Mouse (Mus musculus) testis, adult 2 months (tissue): ENCODE data around the gene Wfikkn1. TPM values are rescaled to one million over a fixed set of nuclear protein-coding genes. Genes with fewer than 3 reads are reported as not detected.

ENCODE experiments used
- H3K27ac ChIP-seq: fragments of 200-500 bp; 2 replicates; pipeline ENCODE4 v1.5.1; 2012; ENCODE audit warnings: low read depth, low read length; ENCODE audit not compliant: control insufficient read depth, insufficient read depth
- H3K27me3 ChIP-seq: fragments of 200-500 bp; 2 replicates; pipeline ENCODE4 v1.6.1; 2012; ENCODE audit warnings: mild to moderate bottlenecking, low read length, moderate library complexity; ENCODE audit not compliant: control insufficient read depth, insufficient read depth
- H3K36me3 ChIP-seq: fragments of 200-500 bp; 2 replicates; pipeline ENCODE4 v1.6.1; 2012; ENCODE audit warnings: mild to moderate bottlenecking, low read length; ENCODE audit not compliant: control insufficient read depth, insufficient read depth
- H3K4me1 ChIP-seq: fragments of 200-500 bp; 2 replicates; pipeline ENCODE4 v1.6.1; 2012; ENCODE audit warnings: low read length; ENCODE audit not compliant: control insufficient read depth, insufficient read depth
- H3K4me3 ChIP-seq: fragments of 200-500 bp; 2 replicates; pipeline ENCODE4 v1.5.1; 2012; ENCODE audit warnings: low read depth, mild to moderate bottlenecking, low read length, moderate library complexity, mixed read lengths; ENCODE audit not compliant: control insufficient read depth
- CTCF ChIP-seq: fragments of 200-500 bp; IDR thresholded peaks from 2 replicates; pipeline ENCODE4 v1.5.1; 2012; ENCODE audit warnings: low read depth, mild to moderate bottlenecking, inconsistent platforms, low read length, moderate library complexity; ENCODE audit not compliant: control insufficient read depth, insufficient read depth, insufficient replicate concordance
- POLR2A ChIP-seq: fragments of 200-500 bp; IDR thresholded peaks from 2 replicates; pipeline ENCODE4 v1.6.1; 2012; ENCODE audit warnings: low read depth, mild to moderate bottlenecking, inconsistent platforms, low read length, moderate library complexity; ENCODE audit not compliant: control insufficient read depth
- polyA plus RNA-seq: library from polyadenylated mRNA; depleted of rRNA; stranded (reverse); fragments of >200 nt; gene quantifications from 2 replicates; pipeline ENCODE4 v1.2.3, GENCODE M21; 2012

Gene Wfikkn1
- polyA plus RNA-seq, 1 experiment = 0.98 TPM

DNA sequence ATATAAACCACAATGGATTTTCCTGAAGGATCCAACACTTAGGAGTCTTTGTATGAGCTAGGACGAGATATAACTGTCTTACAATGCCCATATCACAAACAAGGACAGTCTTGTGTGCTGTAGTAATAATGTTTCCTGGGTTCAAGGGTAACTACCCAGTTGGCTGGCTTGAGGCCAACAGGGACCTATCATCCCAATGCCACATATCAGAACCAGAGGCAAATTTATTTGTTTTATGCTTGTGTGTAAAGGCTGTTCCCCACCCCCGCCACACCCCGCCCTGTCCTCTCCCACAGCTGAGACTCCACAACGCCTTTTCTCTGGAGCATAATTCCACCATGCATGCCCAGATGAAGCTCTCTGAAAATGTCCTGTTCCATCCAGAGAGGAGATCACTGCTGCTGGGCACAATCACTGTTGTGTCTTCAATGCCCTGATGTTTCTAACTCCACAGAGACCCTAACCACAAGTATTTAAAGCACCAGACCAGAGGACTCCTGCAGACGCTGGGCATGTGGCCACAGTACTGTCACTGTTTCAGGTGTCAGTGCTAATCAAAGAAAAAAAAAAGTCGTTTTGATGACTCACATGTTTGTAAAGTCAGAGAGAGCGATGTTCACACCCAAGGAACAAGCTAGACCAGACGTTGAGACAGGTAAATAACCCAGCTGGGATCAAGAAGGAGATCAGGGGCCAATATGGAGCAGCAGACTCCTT lies 36.4 kb upstream of the Wfikkn1 start:
- Histone ChIP-seq H3K27me3 (no peaks in the 10 kb centered on the region), H3K4me3 (no peak overlapping the region), H3K36me3 (no peaks in the 10 kb centered on the region; the same call in 1 of the 2 replicates), H3K27ac (peak overlapping the region; percentile 41; the same call in 1 of the 2 replicates), H3K4me1 (peaks cover 9% of the 10 kb centered on the region)
- TF ChIP-seq CTCF (no peak), POLR2A (no peak)

DNA sequence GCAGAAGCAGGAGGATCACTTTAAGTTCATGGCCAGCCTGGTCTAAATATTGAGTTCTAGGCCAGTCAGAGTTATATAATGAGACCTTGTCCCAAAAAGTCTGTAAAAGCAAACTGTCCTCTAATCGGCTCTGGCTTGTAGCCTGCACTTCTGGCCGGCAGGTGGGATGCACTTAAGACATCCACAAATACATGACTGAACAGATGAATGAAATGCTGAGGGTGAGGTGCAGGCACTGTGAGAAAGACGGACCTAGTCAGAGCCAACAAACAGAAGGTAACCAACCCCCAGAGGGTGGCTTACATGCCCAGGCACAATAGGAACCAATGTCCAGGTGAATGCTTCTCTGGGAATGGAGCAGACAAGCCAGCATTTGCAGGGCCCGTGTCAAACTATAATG lies 33.6 kb upstream of the Wfikkn1 start:
- Histone ChIP-seq H3K36me3 (no peaks in the 10 kb centered on the region; the same call in 1 of the 2 replicates), H3K27ac (peak overlapping the region; percentile 43)
- no peak for TF ChIP-seq CTCF
- TF ChIP-seq POLR2A = no peak

GRCm38 (mm10) chr17:25913877-25914275 lies 33.2 kb upstream of the Wfikkn1 start:
- no peak overlapping the region for H3K27ac ChIP-seq

More for the DNA sequence above, 33.6 kb upstream of the Wfikkn1 start:
- H3K4me3 ChIP-seq = no peak overlapping the region
- peaks cover 9% of the 10 kb centered on the region for H3K4me1 ChIP-seq
- H3K27me3 ChIP-seq = no peaks in the 10 kb centered on the region

GRCm38 (mm10) chr17:25913186-25913876 lies 32.7 kb upstream of the Wfikkn1 start:
- Histone ChIP-seq H3K27ac (no peak overlapping the region), H3K4me1 (peaks cover 3% of the 10 kb centered on the region), H3K36me3 (no peaks in the 10 kb centered on the region; the same call in 1 of the 2 replicates), H3K4me3 (no peak overlapping the region), H3K27me3 (no peaks in the 10 kb centered on the region)
- TF ChIP-seq CTCF (no peak), POLR2A (no peak)

More at GRCm38 (mm10) chr17:25913877-25914275, 33.2 kb upstream of the Wfikkn1 start:
- peaks cover 7% of the 10 kb centered on the region for H3K4me1 ChIP-seq
- no peak overlapping the region for H3K4me3 ChIP-seq
- no peaks in the 10 kb centered on the region for H3K27me3 ChIP-seq
- TF ChIP-seq CTCF = no peak
- TF ChIP-seq POLR2A = no peak
- no peaks in the 10 kb centered on the region; the same call in 1 of the 2 replicates for H3K36me3 ChIP-seq

GRCm38 (mm10) chr17:25911816-25912215 lies 31.2 kb upstream of the Wfikkn1 start:
- Histone ChIP-seq H3K27me3 (no peaks in the 10 kb centered on the region), H3K4me3 (no peak overlapping the region), H3K36me3 (no peaks in the 10 kb centered on the region), H3K27ac (no peak overlapping the region), H3K4me1 (no peaks in the 10 kb centered on the region)
- no peak for TF ChIP-seq CTCF
- TF ChIP-seq POLR2A = no peak

GRCm38 (mm10) chr17:25907640-25908039 lies 27.0 kb upstream of the Wfikkn1 start:
- no peak overlapping the region for H3K4me3 ChIP-seq
- H3K27me3 ChIP-seq = no peaks in the 10 kb centered on the region
- H3K4me1 ChIP-seq = no peaks in the 10 kb centered on the region
- H3K36me3 ChIP-seq = no peaks in the 10 kb centered on the region
- no peak for TF ChIP-seq CTCF
- no peak for TF ChIP-seq POLR2A
- H3K27ac ChIP-seq = no peak overlapping the region

DNA sequence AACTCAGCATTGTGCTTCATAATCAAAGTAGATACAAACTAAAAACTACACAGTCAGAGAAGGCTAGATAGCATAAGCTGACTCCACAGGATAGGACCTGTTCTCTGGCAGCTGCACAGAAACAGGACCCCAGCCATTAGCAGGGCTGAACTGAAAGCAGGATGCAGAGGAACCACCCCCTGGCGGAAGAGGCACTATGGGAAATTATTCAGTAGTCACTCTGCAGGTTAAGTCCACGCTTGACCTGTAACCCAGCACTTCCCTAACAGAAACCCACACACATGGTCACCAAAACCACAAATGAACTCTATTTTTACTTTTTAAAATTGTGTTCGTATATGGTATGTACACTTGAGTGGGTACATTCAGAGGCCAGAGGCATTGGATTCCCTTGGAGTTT lies 22.4 kb upstream of the Wfikkn1 start:
- Histone ChIP-seq H3K27ac (no peak overlapping the region), H3K27me3 (no peaks in the 10 kb centered on the region), H3K36me3 (no peaks in the 10 kb centered on the region), H3K4me3 (no peak overlapping the region), H3K4me1 (no peaks in the 10 kb centered on the region)
- TF ChIP-seq POLR2A = no peak
- TF ChIP-seq CTCF = no peak

DNA sequence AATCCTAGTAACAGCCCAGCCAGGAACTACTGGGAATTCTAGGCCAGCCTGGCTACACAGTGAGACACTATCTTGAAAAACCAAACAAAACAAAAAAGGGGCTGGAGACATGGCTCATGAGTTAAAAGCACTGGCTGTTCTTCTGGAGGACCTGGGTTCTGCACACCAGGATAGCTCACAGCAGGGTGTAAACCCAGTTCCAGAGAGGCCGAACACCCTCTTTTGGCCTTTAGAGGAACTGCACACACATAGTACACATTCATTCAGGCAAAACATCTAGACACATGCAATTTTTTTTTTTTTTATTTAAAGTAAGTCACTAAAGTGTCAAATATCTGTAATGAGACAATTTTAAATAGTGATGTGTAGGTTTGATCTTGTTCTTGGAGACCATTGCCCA lies 19.5 kb upstream of the Wfikkn1 start:
- Histone ChIP-seq H3K36me3 (no peaks in the 10 kb centered on the region), H3K27me3 (no peaks in the 10 kb centered on the region), H3K27ac (no peak overlapping the region), H3K4me1 (no peaks in the 10 kb centered on the region), H3K4me3 (no peak overlapping the region)
- no peak for TF ChIP-seq CTCF
- no peak for TF ChIP-seq POLR2A
